Mouse (Mus musculus) embryo, embryonic 10.5 days (tissue): ENCODE measurements around the gene Pilrb1.

Source experiments
- DNase-seq: peaks from one replicate; pipeline ENCODE4 v3.0.0-alpha.2; 2015; ENCODE audit warnings: low spot score

Pilrb1 gene

GRCm38 (mm10) chr5:137828694-137829093, 29.2 kb downstream of the Pilrb1 start:
- no peak for DNase-seq

- no peak for DNase-seq
Observed at GRCm38 (mm10) chr5:137826421-137826820, 31.5 kb downstream of the Pilrb1 start.

- DNase-seq, result no peak
Observed at GRCm38 (mm10) chr5:137825971-137826370, 31.9 kb downstream of the Pilrb1 start.

GRCm38 (mm10) chr5:137825030-137825429, 32.9 kb downstream of the Pilrb1 start:
- no peak for DNase-seq

- DNase-seq, result no peak
Observed at GRCm38 (mm10) chr5:137823455-137824045, 34.4 kb downstream of the Pilrb1 start.

GRCm38 (mm10) chr5:137822602-137823001, 35.3 kb downstream of the Pilrb1 start:
- no peak for DNase-seq

GRCm38 (mm10) chr5:137822126-137822525, 35.8 kb downstream of the Pilrb1 start:
- no peak for DNase-seq

GRCm38 (mm10) chr5:137817466-137818222, 40.3 kb downstream of the Pilrb1 start:
- DNase-seq, result no peak

- DNase-seq, result no peak
Observed at GRCm38 (mm10) chr5:137808316-137808715, 49.6 kb downstream of the Pilrb1 start.

GRCm38 (mm10) chr5:137806158-137806557, 51.7 kb downstream of the Pilrb1 start:
- no peak for DNase-seq
